Mouse (Mus musculus) forebrain, postnatal 0 days (tissue): ENCODE measurements around the gene Vps37c. TPM values are rescaled to one million over a fixed set of nuclear protein-coding genes. Genes with fewer than 3 reads are reported as not detected.

Source experiments
- ATAC-seq: fragments of 200-750 bp; cut with Nextera tagmentation; 2 replicates; pipeline ENCODE4 v1.8.0; 2017; ENCODE audit warnings: mild to moderate bottlenecking, moderate library complexity
- DNase-seq: peaks from one replicate; pipeline ENCODE4 v3.0.0-alpha.2; 2015
- H3K27ac ChIP-seq: fragments of 300-500 bp; sonication (generic); 2 replicates; pipeline ENCODE4 v1.5.1; 2014; ENCODE audit warnings: low read depth, mild to moderate bottlenecking, antibody characterized with exemption, low read length, moderate library complexity, mixed read lengths
- H3K27me3 ChIP-seq: fragments of 300-500 bp; sonication (generic); 2 replicates; pipeline ENCODE4 v1.6.1; 2014; ENCODE audit warnings: mild to moderate bottlenecking, low read length, mixed read lengths; ENCODE audit not compliant: insufficient read depth
- H3K36me3 ChIP-seq: fragments of 300-500 bp; sonication (generic); 2 replicates; pipeline ENCODE4 v1.6.1; 2014; ENCODE audit warnings: mild to moderate bottlenecking, moderate library complexity; ENCODE audit not compliant: insufficient read depth
- H3K4me1 ChIP-seq: fragments of 300-500 bp; sonication (generic); 2 replicates; pipeline ENCODE4 v1.6.1; 2014; ENCODE audit warnings: antibody characterized with exemption; ENCODE audit not compliant: insufficient read depth
- H3K4me2 ChIP-seq: fragments of 300-500 bp; sonication (generic); 2 replicates; pipeline ENCODE4 v1.6.1; 2014; ENCODE audit warnings: low read depth, mild to moderate bottlenecking, moderate library complexity
- H3K4me3 ChIP-seq: fragments of 300-500 bp; sonication (generic); 2 replicates; pipeline ENCODE4 v1.5.1; 2014; ENCODE audit warnings: low read depth, low read length, mixed read lengths
- H3K9ac ChIP-seq: fragments of 300-500 bp; sonication (generic); 2 replicates; pipeline ENCODE4 v1.6.1; 2014; ENCODE audit warnings: mild to moderate bottlenecking
- H3K9me3 ChIP-seq: fragments of 300-500 bp; sonication (generic); 2 replicates; pipeline ENCODE4 v1.6.1; 2016; ENCODE audit warnings: low read length
- CTCF ChIP-seq: sonication (generic); IDR thresholded peaks from 2 replicates; pipeline ENCODE4 v1.5.1; 2016; ENCODE audit warnings: antibody characterized with exemption, control low read depth, low read depth
- WGBS: fragments of 180-500 bp; shearing (Covaris S2); extraction: QIAGEN DNeasy Blood & Tissue Kit; methylation state at CpG from one replicate; pipeline ENCODE4 v1.1.7; 2014; 5-methylcytosine and 5-hydroxymethylcytosine counted together
- polyA plus RNA-seq: library from polyadenylated mRNA; unstranded; fragments of >200 nt; fragmentation: Nextera tagmentation; extraction: Ambion mirVana; gene quantifications from 2 replicates; pipeline ENCODE4 v1.2.1, GENCODE M21; 2015
- total RNA-seq: library from RNA; depleted of rRNA; stranded (reverse); fragments of >200 nt; gene quantifications from 2 replicates; pipeline ENCODE4 v1.2.3, GENCODE M21; 2014

Gene Vps37c
- total and polyA plus RNA-seq, 2 experiments from 2014 or later: 29.0 to 34.5 TPM

GRCm38 (mm10) chr19:10703470-10703869, 14.9 kb downstream of the Vps37c start:
- TF ChIP-seq CTCF: no peak
- no peak overlapping the region for H3K27ac ChIP-seq
- ATAC-seq (no peak), DNase-seq (no peak)
- H3K36me3 ChIP-seq: peaks cover 16% of the 10 kb centered on the region
- 70% methylated on average over 8 of the region's 8 CpGs for WGBS
- H3K27me3 ChIP-seq: no peaks in the 10 kb centered on the region
- H3K4me3 ChIP-seq: no peak overlapping the region
- no peak overlapping the region for H3K9ac ChIP-seq
- no peak overlapping the region for H3K4me2 ChIP-seq
- no peaks in the 10 kb centered on the region for H3K9me3 ChIP-seq
- H3K4me1 ChIP-seq: 0 out of 2 replicates have a peak, but pooled peaks cover 6% of the 10 kb centered on the region

GRCm38 (mm10) chr19:10707087-10707875, 18.7 kb downstream of the Vps37c start:
- no peak for TF ChIP-seq CTCF
- WGBS: 82% methylated on average over 13 of the region's 13 CpGs

GRCm38 (mm10) chr19:10707881-10708280, 19.3 kb downstream of the Vps37c start:
- Histone ChIP-seq H3K27ac (no peak overlapping the region), H3K4me2 (no peak overlapping the region), H3K4me1 (peaks cover 6% of the 10 kb centered on the region; the same call in 1 of the 2 replicates), H3K9me3 (no peaks in the 10 kb centered on the region), H3K4me3 (no peak overlapping the region), H3K27me3 (no peaks in the 10 kb centered on the region), H3K9ac (no peak overlapping the region), H3K36me3 (peaks cover 44% of the 10 kb centered on the region)
- DNase-seq: no peak
- 86% methylated on average over 1 of the region's 1 CpGs for WGBS
- TF ChIP-seq CTCF: no peak
- ATAC-seq: no peak

More at GRCm38 (mm10) chr19:10707087-10707875, 18.7 kb downstream of the Vps37c start:
- Histone ChIP-seq H3K27me3 (no peaks in the 10 kb centered on the region), H3K9ac (no peak overlapping the region), H3K4me2 (no peak overlapping the region), H3K4me3 (no peak overlapping the region), H3K36me3 (peaks cover 38% of the 10 kb centered on the region), H3K27ac (no peak overlapping the region), H3K9me3 (no peaks in the 10 kb centered on the region), H3K4me1 (peaks cover 6% of the 10 kb centered on the region; the same call in 1 of the 2 replicates)
- ATAC-seq (no peak), DNase-seq (no peak)

- Histone ChIP-seq H3K36me3 (peaks cover 54% of the 10 kb centered on the region), H3K9ac (peak overlapping the region; percentile 25; the same call in 1 of the 2 replicates), H3K4me1 (peaks cover 6% of the 10 kb centered on the region; the same call in 1 of the 2 replicates), H3K9me3 (no peaks in the 10 kb centered on the region), H3K4me2 (no peak overlapping the region), H3K27ac (peak overlapping the region; percentile 90), H3K27me3 (no peaks in the 10 kb centered on the region), H3K4me3 (no peak overlapping the region)
- DNase-seq: no peak
- ATAC-seq: no peak
- no peak for TF ChIP-seq CTCF
- WGBS: 35% methylated on average over 6 of the region's 6 CpGs
Observed at GRCm38 (mm10) chr19:10708900-10709299, 20.4 kb downstream of the Vps37c start.

GRCm38 (mm10) chr19:10709360-10710087, 21.0 kb downstream of the Vps37c start:
- peaks cover 58% of the 10 kb centered on the region for H3K36me3 ChIP-seq
- no peaks in the 10 kb centered on the region for H3K9me3 ChIP-seq
- peaks cover 6% of the 10 kb centered on the region; the same call in 1 of the 2 replicates for H3K4me1 ChIP-seq
- peak; percentile 91 for ATAC-seq
- 9% methylated on average over 8 of the region's 8 CpGs for WGBS
- H3K9ac ChIP-seq: peak overlapping the region; percentile 25
- H3K27ac ChIP-seq: peak overlapping the region; percentile 90
- H3K27me3 ChIP-seq: no peaks in the 10 kb centered on the region
- H3K4me3 ChIP-seq: no peak overlapping the region
- peak; percentile 97 for DNase-seq
- peak; percentile 97 for TF ChIP-seq CTCF
- no peak overlapping the region for H3K4me2 ChIP-seq

- Histone ChIP-seq H3K9ac (no peak overlapping the region), H3K9me3 (no peaks in the 10 kb centered on the region), H3K4me1 (peaks cover 6% of the 10 kb centered on the region; the same call in 1 of the 2 replicates), H3K27me3 (no peaks in the 10 kb centered on the region), H3K27ac (peak overlapping the region; percentile 90), H3K4me3 (no peak overlapping the region), H3K36me3 (peaks cover 58% of the 10 kb centered on the region), H3K4me2 (no peak overlapping the region)
- ATAC-seq (peak; percentile 40), DNase-seq (peak; percentile 81)
- TF ChIP-seq CTCF: peak; percentile 68
- WGBS: 39% methylated on average over 9 of the region's 9 CpGs
Observed at GRCm38 (mm10) chr19:10710088-10710511, 21.6 kb downstream of the Vps37c start.
